In the genomic region with DNA sequence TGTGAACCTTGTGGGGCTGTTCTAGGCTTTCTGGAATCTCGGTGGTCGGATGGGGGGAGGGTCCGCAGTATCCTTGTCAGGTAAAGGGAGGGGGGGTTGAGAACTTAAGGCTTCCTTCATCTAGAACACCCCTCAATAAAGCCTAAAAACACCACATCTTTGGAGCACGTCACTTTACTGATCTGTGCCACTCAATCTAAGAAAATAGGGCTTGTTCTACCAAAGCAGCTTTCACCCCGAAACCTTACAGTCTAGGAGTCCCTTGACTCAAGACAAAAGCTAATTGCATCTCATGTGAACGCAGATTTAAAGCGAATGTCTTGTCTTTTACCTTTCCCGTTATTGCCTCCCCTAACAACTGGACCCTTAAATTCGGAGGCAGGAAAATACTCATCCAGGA, we compare ENCODE assay signal across 9 mouse cellular contexts. TPM values are rescaled to one million over a fixed set of nuclear protein-coding genes. Genes with fewer than 3 reads are reported as not detected.
DNase-seq lines count a peak whose midpoint lies in the region; ATAC-seq and TF ChIP-seq lines count a peak whose summit lies in the region.
"Had no signal": no experiment of that assay in that cellular context is flagged by ENCODE, and none has a peak within 500 bp of the region (broad histone marks: within the 10 kb centered on the region; RNA-seq: fewer than 3 reads in every experiment).

No protein-coding gene starts in this region.

- WGBS in lung, embryonic 14.5 days, result 4% methylated on average over 9 of the region's 9 CpGs
- 4% methylated on average over 9 of the region's 9 CpGs for WGBS in forebrain, embryonic 11.5 days
- 7% methylated on average over 9 of the region's 9 CpGs for WGBS in limb, embryonic 13.5 days
- 9% methylated on average over 9 of the region's 9 CpGs for WGBS in small intestine, adult 2 months

- H3K4me3 ChIP-seq in lung, embryonic 14.5 days (ENCODE audit: low read depth, low read length), result peak overlapping the region; percentile 53
- 0 out of 2 replicates have a peak overlapping the region, but pooled peaks have one; percentile 10 for H3K4me3 ChIP-seq in forebrain, embryonic 11.5 days (ENCODE audit: low read depth, low read length)
- peak overlapping the region; percentile 60 for H3K4me3 ChIP-seq in limb, embryonic 13.5 days
- peak overlapping the region; percentile 79 for H3K4me3 ChIP-seq in small intestine, adult 2 months (ENCODE audit: low read depth, low read length)

- H3K36me3 ChIP-seq in lung, embryonic 14.5 days (ENCODE audit: insufficient read depth), result no peaks in the 10 kb centered on the region
- no peaks in the 10 kb centered on the region for H3K36me3 ChIP-seq in forebrain, embryonic 11.5 days (ENCODE audit: control insufficient read depth, insufficient read depth, low read length)
- no peaks in the 10 kb centered on the region for H3K36me3 ChIP-seq in limb, embryonic 13.5 days
- H3K36me3 ChIP-seq in small intestine, adult 2 months (ENCODE audit: control insufficient read depth, insufficient read depth, low read length), result no peaks in the 10 kb centered on the region

- DNase-seq in lung, embryonic 14.5 days, result no peak
- no peak for DNase-seq in lung, postnatal 14 days
- no peak for DNase-seq in forebrain, embryonic 11.5 days (ENCODE audit: low spot score)
- DNase-seq in layer of hippocampus, adult 11-12 months (ENCODE audit: low spot score), result no peak
- DNase-seq in frontal cortex, postnatal 25 days (ENCODE audit: low spot score in 2 of 2), result no peak
- DNase-seq in spleen, postnatal 4 days (ENCODE audit: low spot score in 2 of 2), result no peak

- TF ChIP-seq CTCF in lung, embryonic 14.5 days (IDR thresholded peaks at IDR 0.05; ENCODE audit: low read depth), result no peak
- no peak for TF ChIP-seq CTCF in small intestine, adult 2 months (IDR thresholded peaks at IDR 0.05; ENCODE audit: extremely low read depth, insufficient read length, insufficient replicate concordance, low read depth, low read length)

- H3K27me3 ChIP-seq in lung, embryonic 14.5 days (ENCODE audit: insufficient read depth, low read length), result peaks cover 62% of the 10 kb centered on the region
- peaks cover 55% of the 10 kb centered on the region for H3K27me3 ChIP-seq in forebrain, embryonic 11.5 days (ENCODE audit: control insufficient read depth, insufficient read depth, low read length)
- H3K27me3 ChIP-seq in limb, embryonic 13.5 days, result peaks cover 91% of the 10 kb centered on the region
- H3K27me3 ChIP-seq in small intestine, adult 2 months (ENCODE audit: control insufficient read depth, insufficient read depth, low read length), result 0 out of 2 replicates have a peak, but pooled peaks cover 2% of the 10 kb centered on the region

- H3K9me3 ChIP-seq in lung, embryonic 14.5 days (ENCODE audit: low read depth, low read length), result no peaks in the 10 kb centered on the region
- no peaks in the 10 kb centered on the region for H3K9me3 ChIP-seq in forebrain, embryonic 11.5 days (ENCODE audit: control insufficient read depth, low read length)
- no peaks in the 10 kb centered on the region for H3K9me3 ChIP-seq in limb, embryonic 13.5 days

- H3K4me1 ChIP-seq in lung, embryonic 14.5 days (ENCODE audit: insufficient read depth), result no peaks in the 10 kb centered on the region
- peaks cover 18% of the 10 kb centered on the region; the same call in 1 of the 2 replicates for H3K4me1 ChIP-seq in forebrain, embryonic 11.5 days (replicated peaks; ENCODE audit: control insufficient read depth, insufficient read depth, low read length)
- H3K4me1 ChIP-seq in limb, embryonic 13.5 days, result peaks cover 36% of the 10 kb centered on the region
- peaks cover 7% of the 10 kb centered on the region for H3K4me1 ChIP-seq in small intestine, adult 2 months (ENCODE audit: control insufficient read depth, insufficient read depth, insufficient read length, low read length)

- no peak for ATAC-seq in lung, embryonic 14.5 days (ENCODE audit: insufficient read depth)
- ATAC-seq in forebrain, embryonic 11.5 days (replicated peaks; ENCODE audit: low FRiP score), result no peak
- no peak for ATAC-seq in limb, embryonic 13.5 days (ENCODE audit: low FRiP score, low read depth)

- no peak overlapping the region for H3K27ac ChIP-seq in lung, embryonic 14.5 days (ENCODE audit: low read depth)
- H3K27ac ChIP-seq in forebrain, embryonic 11.5 days (ENCODE audit: low read depth, low read length), result no peak overlapping the region
- H3K27ac ChIP-seq in limb, embryonic 13.5 days, result no peak overlapping the region
- H3K27ac ChIP-seq in small intestine, adult 2 months (ENCODE audit: insufficient read depth, low read depth, low read length), result no peak overlapping the region

- no peak overlapping the region for H3K9ac ChIP-seq in lung, embryonic 14.5 days
- no peak overlapping the region for H3K9ac ChIP-seq in forebrain, embryonic 11.5 days (ENCODE audit: low read length)
- H3K9ac ChIP-seq in limb, embryonic 13.5 days, result no peak overlapping the region

- peak overlapping the region; percentile 95 for H3K4me2 ChIP-seq in lung, embryonic 14.5 days
- no peak overlapping the region for H3K4me2 ChIP-seq in forebrain, embryonic 11.5 days (ENCODE audit: low read depth, low read length, severe bottlenecking)
- H3K4me2 ChIP-seq in limb, embryonic 13.5 days (replicated peaks), result peak overlapping the region; percentile 97

- no peak for TF ChIP-seq POLR2A in small intestine, adult 2 months (IDR thresholded peaks at IDR 0.05; ENCODE audit: low read depth, low read length)

RNA-seq across cellular contexts. Expression of gene Ovol2, which starts 0.5 kb away (rescaled TPM):
- 3.1 and 3.4 TPM in 2 replicates for polyA plus RNA-seq in lung, embryonic 14.5 days (2014; fragmentation: Nextera tagmentation; extraction: Ambion mirVana)
- polyA plus RNA-seq in forebrain, embryonic 11.5 days (2014; fragmentation: Nextera tagmentation; extraction: Ambion mirVana), result 0.24 TPM in 1 of 2 replicates, not detected in the other
- 0.88 and 1.3 TPM in 2 replicates for polyA plus RNA-seq in limb, embryonic 13.5 days (2015; fragmentation: Nextera tagmentation; extraction: Ambion mirVana)
- 34.2 and 51.5 TPM in 2 replicates for polyA plus RNA-seq in small intestine, adult 2 months (2012; rRNA removed)

RNA-seq across cellular contexts. Expression of gene Kat14, which starts 36.3 kb away (rescaled TPM):
- polyA plus RNA-seq in lung, embryonic 14.5 days (2014; fragmentation: Nextera tagmentation; extraction: Ambion mirVana), result 40.1 and 43.7 TPM in 2 replicates
- 39.9 and 44.9 TPM in 2 replicates for polyA plus RNA-seq in forebrain, embryonic 11.5 days (2014; fragmentation: Nextera tagmentation; extraction: Ambion mirVana)
- polyA plus RNA-seq in limb, embryonic 13.5 days (2015; fragmentation: Nextera tagmentation; extraction: Ambion mirVana), result 47.3 and 48.8 TPM in 2 replicates
- 16.8 and 28.1 TPM in 2 replicates for polyA plus RNA-seq in small intestine, adult 2 months (2012; rRNA removed)

RNA-seq across cellular contexts. Expression of gene Pet117, which starts 36.3 kb away (rescaled TPM):
- 0.80 and 1.4 TPM in 2 replicates for polyA plus RNA-seq in lung, embryonic 14.5 days (2014; fragmentation: Nextera tagmentation; extraction: Ambion mirVana)
- 4.7 TPM in 1 of 2 replicates, not detected in the other for polyA plus RNA-seq in forebrain, embryonic 11.5 days (2014; fragmentation: Nextera tagmentation; extraction: Ambion mirVana)
- polyA plus RNA-seq in limb, embryonic 13.5 days (2015; fragmentation: Nextera tagmentation; extraction: Ambion mirVana), result 5.7 TPM in 1 of 2 replicates, not detected in the other
- not detected in 2 replicates for polyA plus RNA-seq in small intestine, adult 2 months (2012; rRNA removed)
- polyA plus RNA-seq: spleen, adult 2 months had no signal

Comparison
In these comparisons a context has a peak if more than half of its experiments do, and no peak if none do; other contexts are left out.
1. H3K4me3 ChIP-seq: peak in every context shown above with its lines; median percentile 79 in small intestine, adult 2 months; 60 in limb, embryonic 13.5 days; 53 in lung, embryonic 14.5 days; 10 in forebrain, embryonic 11.5 days.